Mouse (Mus musculus) gastrocnemius, postnatal 10 days (tissue): ENCODE data around the gene Rfc5. TPM values are rescaled to one million over a fixed set of nuclear protein-coding genes. Genes with fewer than 3 reads are reported as not detected.
"Not testable (repeated sequence)": the region's sequence is repeated elsewhere in the genome, so short reads cannot be mapped to it uniquely, and the experiment has no call there.

ENCODE experiments used
- DNase-seq: peaks from one replicate; pipeline ENCODE4 v3.0.0; 2021; ENCODE audit warnings: mixed read lengths
- long read RNA-seq, 2 experiments: library from polyadenylated mRNA; stranded (forward); transcript quantifications; one replicate each; pipeline ENCODE4 v2.0.0; 2021
- total RNA-seq, 2 experiments: library from RNA; stranded (reverse); gene quantifications; 2 replicates each; pipeline ENCODE4 v1.2.3; 2021

Gene Rfc5
- 1 to 10 TPM; 7.5 to 8.5 TPM for total RNA-seq
- long read RNA-seq, experiment 1, transcript Rfc5-201 (11 exons, 2,796 nt): major isoform, 16 of 19 reads
- long read RNA-seq, experiment 1, partial matches to known transcripts: 0 of 19 reads
- long read RNA-seq, experiment 1, other reads (novel, unspliced or antisense): 3 of 19 reads
- long read RNA-seq, experiment 2, transcript Rfc5-201 (11 exons, 2,796 nt): major isoform, 13 of 13 reads
- long read RNA-seq, experiment 2, partial matches to known transcripts: 0 of 13 reads
- long read RNA-seq, experiment 2, other reads (novel, unspliced or antisense): 0 of 13 reads

- peak; percentile 96 for DNase-seq
These were observed at the start of gene Rfc5 for GRCm38 (mm10) chr5:117388877-117389276. Gene Rfc5 (minus strand): TSS chr5:117389047.

DNA sequence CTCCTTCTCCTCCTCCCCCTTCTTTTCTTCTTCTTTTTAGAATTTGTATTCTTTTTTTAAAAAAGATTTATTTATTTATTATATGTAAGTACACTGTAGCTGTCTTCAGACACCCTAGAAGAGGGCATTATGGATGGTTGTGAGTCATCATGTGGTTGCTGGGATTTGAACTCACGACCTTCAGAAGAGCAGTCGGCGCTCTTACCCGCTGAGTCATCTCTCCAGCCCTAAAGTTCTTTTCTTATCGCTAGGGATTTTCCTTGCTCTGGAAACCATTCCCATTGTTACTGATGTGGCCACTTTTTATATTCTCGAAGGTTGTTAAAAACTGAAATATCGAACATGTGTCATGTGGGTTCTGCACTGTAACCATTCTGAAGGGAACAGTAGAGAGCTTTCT lies 44.7 kb upstream of the Rfc5 start:
- DNase-seq: not testable (repeated sequence)

- DNase-seq: no peak
These were observed 28.6 kb upstream of the Rfc5 start for GRCm38 (mm10) chr5:117417442-117417841.

DNA sequence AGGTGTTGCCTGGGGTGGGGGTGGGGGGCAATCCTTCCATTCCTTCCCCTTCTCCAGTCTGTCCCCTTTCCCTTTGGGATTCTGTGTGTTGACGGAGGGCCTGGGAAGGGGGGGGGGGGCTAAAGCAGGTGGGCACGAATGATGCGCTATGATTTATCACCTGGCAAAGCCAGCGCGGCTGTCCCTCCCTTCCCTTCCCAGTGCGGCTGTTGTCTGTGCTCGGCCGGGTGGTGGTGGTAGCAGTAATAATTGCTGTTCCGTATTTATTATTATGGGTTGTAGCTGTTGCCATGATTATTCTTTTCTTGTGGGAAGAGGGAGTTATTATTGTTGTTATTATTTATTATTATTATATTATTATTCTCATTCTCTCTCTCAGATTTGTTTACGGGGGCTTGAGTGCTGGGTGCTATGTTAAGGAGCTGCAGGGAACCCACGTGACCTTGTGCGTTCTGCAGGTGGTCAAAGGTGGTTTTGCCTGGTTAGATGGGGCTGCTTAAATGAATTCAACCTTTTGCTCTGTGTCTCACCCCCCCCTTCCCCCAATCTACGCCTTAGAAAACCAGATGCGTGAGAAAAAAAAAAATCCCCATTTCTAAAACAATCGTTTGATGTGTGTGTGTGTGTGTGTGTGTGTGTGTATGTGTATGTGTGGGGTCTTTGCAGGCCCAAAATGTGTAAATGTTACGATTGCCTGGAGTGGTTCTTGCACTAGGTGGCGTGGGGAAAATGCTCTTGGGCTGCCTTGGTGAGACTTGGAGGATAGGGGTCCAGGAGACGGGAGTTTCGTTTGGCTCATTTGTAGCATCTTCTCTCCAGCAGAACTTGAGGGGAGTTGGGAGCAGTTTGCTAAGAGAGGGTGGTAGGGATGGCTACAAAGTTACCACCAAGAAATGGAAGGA lies 26.4 kb upstream of the Rfc5 start:
- DNase-seq: no peak

DNA sequence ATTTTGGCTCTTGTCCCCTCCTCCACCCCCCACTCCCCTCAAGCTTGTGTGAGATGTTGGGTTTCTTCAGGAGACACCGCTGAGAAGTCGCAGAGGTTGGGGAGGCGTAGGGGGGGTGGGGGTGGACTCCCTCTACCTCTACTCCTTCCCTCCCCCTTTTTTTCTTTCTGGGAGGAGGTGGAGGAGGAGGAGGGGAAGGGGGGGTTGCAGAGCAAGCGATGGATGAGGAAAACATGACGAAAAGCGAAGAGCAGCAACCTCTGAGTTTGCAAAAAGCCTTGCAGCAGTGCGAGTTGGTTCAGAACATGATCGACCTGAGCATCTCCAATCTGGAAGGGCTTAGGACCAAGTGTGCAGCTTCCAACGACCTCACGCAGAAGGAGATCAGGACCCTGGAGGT lies 25.8 kb upstream of the Rfc5 start:
- no peak for DNase-seq

- DNase-seq: peak; percentile 18
These were observed 25.0 kb upstream of the Rfc5 start, which contains the start of gene Ksr2 for GRCm38 (mm10) chr5:117413507-117414501. Gene Ksr2 (plus strand): TSS chr5:117414000.

- DNase-seq: no peak
These were observed 20.5 kb upstream of the Rfc5 start for GRCm38 (mm10) chr5:117409369-117409768.

DNA sequence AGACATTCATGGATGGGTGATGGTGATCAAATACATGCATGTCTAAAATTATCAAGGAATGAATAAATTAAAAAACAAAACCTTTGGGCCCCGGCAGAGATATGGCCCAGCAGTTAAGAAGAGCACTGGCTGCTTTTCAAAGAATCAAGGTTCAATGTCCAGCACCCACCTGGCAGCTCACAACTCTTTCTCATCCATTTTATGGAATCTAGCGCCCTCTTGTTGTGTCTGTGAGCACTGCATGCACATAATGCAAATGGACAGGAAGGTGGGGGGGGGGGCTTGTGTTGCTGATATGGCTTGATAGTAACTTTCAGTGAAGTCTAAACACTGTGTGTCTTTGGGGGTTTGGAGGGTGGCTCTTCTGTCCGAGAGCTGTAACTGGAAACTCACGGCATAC lies 19.4 kb upstream of the Rfc5 start:
- peak; percentile 26 for DNase-seq

GRCm38 (mm10) chr5:117404671-117405070 lies 15.8 kb upstream of the Rfc5 start:
- DNase-seq: not testable (repeated sequence)

DNA sequence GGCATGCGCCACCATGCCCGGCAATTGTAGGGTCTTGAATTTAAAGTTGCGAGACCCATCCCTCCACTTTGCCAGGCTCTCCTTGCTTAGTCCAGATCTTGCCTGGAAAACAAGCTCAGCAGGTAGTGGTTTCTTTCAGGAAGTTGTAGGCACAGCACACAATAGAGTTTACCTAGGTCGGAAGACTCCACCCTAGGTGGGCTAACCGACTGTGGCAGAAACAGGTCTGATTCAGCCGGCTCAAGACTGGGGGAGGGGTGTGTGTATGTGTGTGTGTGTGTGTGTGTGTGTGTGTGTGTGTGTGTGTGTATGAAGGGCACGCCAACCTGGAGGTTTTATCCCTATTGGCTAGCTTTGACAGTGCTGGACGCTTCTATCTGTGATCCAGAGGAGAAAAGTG lies 14.8 kb upstream of the Rfc5 start:
- DNase-seq: no peak

- DNase-seq: no peak
These were observed 10.4 kb upstream of the Rfc5 start for GRCm38 (mm10) chr5:117399281-117399680.

GRCm38 (mm10) chr5:117398007-117398550 lies 9.2 kb upstream of the Rfc5 start:
- no peak for DNase-seq

- DNase-seq: no peak
These were observed 8.5 kb upstream of the Rfc5 start for GRCm38 (mm10) chr5:117397371-117397770.

DNA sequence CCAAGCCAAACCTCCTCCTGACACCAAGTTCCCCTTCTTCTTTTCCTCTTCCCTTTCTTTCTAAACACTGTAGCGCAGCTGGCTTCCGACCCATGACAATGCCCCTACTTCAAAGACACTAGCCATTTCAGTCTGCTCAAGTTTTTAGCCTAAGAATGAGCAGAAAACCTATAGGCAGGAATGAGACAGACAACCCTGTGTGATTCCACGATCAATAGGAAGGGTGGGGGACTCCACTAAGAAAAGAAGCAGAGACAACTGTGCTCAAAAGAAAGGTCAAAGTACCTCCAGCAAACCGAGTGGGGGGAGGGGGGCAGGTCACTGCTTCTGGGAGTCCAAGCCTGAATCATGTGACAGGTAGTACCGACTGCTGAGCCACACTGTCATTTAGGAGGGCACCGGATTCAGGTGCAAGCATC lies 7.8 kb upstream of the Rfc5 start:
- no peak for DNase-seq

GRCm38 (mm10) chr5:117395834-117396233 lies 7.0 kb upstream of the Rfc5 start:
- no peak for DNase-seq

DNA sequence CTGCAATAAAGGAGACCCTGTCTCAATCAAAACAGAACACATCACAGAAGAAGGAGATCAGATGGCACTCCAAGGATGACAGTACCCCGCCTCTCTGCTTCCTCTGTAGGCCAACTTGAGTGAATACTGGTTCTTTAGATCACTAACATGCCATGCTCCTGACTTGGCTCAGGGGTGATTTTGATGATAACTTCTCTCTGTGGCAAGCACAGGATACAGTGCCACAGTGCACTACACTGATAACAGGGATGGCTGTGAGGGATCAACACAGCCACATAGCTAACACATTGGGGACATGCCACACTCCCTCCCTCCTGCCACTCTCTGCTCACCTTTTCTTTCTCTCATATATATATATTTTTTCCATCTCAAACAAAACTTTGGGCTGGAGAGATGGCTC lies 2.0 kb upstream of the Rfc5 start:
- no peak for DNase-seq

- peak; percentile 53 for DNase-seq
These were observed 523 bp downstream of the Rfc5 start for GRCm38 (mm10) chr5:117388296-117388751.

DNA sequence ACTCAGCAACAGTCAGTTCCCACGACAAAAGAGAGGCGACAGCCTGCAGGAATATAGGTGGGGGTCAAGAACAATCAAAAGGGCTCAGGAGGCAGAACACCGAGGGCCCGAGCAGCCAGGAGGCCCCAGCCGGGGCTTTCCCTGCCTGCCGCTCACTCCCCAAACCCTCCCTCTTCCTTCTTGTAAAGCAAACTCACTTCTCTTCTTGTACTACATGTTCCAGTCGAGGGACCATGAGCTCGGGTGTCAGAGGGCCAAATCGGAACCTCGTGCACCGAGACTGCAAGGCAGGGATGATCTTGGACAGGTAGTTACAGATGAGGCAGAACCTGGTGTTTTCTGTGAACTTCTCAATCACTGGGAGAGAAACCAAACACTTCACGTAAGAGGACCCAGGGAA lies 5.6 kb downstream of the Rfc5 start:
- DNase-seq: no peak

GRCm38 (mm10) chr5:117381785-117382184 lies 7.1 kb downstream of the Rfc5 start:
- no peak for DNase-seq

DNA sequence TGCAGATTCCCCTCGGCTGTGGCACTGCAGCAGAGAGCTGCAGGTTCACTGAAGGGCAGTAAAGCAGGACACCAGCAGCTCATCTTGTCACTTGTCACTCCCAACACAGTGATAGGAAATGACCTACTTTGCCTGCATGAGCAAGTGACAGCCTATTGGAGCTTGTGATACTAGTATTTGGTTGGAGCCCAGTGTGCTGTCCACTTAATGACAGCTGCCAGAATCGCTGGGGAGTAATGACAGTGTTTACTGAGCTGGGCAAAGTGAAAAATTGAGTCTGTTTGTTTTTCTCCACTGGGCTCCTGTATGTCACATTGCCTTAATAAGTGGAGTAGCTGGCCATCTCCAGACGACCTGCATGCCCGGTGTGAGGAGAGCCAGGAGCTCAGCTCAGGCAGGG lies 8.6 kb downstream of the Rfc5 start:
- no peak for DNase-seq

DNA sequence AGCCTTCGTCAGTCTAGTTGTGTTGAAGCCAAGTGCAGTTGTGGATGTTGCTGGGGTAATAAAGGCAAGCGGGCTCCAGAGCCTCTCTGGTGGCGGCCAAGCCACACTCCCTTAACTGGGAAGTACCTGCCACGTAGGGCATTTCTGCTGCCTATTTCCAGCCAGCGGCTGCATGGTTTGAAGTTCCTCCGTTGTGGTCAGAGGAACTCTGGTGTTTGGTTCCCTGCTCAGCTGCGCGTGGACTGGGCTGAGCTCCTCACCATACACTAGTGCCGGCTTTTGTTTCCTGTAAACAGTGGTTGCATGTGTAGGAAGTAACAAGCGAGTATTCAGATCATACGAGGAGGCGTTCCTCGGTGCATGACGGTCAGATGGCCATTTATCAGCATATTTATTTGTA lies 11.1 kb downstream of the Rfc5 start:
- not testable (repeated sequence) for DNase-seq

GRCm38 (mm10) chr5:117376331-117376761 lies 12.5 kb downstream of the Rfc5 start:
- no peak for DNase-seq
